Mouse (Mus musculus): ENCODE results near the gene Tm6sf2.

The Tm6sf2 gene

DNA sequence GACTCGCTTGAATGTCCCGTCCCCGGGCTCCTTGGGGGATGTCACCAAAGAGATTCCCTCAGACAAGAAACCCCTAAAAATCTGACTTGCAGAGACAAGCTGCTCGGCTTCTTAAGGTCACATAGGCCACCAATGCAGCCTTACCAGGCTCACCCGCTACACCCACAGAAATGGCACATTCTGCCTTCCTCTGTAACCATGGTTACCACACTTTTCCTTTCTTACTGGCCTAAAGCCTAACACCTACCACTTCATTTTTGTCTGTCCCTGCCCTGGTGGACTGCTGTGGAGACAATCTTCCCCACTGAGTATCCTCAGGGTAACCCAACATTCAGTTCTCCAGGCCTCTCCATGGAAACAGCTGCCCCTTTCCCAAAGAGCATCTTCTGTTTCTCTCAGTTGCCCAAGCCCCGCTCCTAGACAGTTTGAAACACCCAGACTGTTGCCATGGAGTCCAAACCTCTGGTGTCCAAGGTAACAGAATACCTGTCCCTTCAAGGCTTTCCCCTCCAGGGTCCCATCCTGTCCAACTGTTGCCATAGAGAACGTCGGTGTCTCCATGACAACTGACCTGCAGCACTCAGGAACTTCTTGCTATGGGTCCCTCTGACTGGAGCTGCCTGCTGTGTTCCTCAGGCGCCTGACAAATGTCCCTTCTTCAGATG lies 16.7 kb downstream of the Tm6sf2 start:
- in situ Hi-C loops (cut with MboI, MseI) = no loop called here

DNA sequence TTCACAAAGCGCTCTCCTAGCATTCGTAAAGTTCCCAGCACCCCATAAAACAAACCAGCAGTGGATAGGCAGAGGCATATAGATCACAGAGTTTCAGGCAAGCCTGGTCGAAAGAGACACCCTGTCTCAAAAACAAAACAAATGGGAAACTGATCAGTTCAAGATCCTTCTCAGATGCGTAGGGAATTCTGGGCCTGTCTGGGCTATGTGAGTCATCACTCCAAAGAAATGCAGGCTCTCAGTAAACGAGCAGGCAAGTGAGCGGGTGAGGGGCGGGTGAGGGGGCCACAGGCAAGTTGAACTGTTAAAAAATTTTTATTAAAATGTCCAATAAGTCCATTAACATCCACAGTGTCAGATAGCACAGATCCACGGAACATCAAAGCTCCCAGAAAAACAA lies 20.1 kb downstream of the Tm6sf2 start:
- in situ Hi-C loops (cut with MboI, MseI) = no loop called here

DNA sequence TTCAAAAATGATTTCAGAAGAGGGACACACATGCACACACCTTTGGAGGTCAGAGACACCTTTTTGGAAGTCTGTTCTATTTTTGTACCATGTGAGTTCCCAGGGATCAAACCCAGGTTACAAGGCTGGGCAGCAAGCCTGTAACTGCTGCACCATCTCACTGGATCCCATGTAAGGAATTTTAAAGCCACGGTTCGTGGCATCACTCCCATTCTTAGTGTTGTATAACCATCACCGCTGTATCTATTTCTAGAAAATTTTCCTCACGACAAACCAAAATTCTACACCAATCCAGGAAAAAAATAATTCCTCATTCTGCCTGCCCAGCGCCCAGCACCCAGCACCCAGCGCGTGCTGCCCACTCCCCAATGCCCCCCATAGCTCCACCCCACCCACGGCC lies 26.6 kb downstream of the Tm6sf2 start:
- in situ Hi-C loops (cut with MboI, MseI) = no loop called here

DNA sequence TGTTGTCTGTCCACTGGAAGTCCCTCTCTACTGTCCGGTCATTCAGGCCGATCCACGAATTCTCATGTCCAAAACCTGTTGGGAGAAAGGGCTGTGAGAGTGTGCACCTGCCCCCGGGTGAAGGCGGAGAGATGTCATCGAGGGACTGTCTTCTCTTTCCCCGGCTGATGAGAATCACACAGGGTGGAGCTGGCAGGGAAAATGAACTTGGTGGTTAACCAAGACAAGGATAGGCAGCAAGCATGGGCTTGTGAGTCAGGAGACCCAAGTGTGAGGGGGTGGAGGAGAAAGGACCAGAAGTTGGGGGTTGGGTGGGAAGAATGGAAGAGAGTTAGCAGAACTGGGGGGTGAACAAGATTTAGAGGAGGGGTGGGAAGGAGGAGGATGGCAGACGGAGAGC lies 27.5 kb downstream of the Tm6sf2 start:
- in situ Hi-C loops (cut with MboI, MseI) = no loop called here

DNA sequence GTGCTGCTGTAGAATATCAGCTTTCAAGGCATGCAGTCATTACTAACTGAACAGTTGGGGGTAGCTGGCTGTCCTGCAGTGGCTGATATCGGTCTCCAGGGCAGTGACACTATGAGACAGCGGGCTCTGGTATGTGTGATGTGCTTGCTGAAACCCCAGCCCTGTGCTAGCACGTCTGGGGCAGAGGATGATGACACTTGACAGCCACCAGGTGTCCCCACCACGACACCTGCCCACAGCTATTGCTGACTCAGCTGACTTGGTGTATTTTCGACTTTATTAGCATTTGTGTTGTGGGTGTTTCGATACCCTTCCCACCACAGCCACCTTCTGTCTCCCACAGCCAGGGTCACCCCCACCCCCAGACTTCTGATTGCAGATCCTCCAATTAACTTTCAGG lies 31.8 kb downstream of the Tm6sf2 start:
- in situ Hi-C loops (cut with MboI, MseI) = no loop called here

DNA sequence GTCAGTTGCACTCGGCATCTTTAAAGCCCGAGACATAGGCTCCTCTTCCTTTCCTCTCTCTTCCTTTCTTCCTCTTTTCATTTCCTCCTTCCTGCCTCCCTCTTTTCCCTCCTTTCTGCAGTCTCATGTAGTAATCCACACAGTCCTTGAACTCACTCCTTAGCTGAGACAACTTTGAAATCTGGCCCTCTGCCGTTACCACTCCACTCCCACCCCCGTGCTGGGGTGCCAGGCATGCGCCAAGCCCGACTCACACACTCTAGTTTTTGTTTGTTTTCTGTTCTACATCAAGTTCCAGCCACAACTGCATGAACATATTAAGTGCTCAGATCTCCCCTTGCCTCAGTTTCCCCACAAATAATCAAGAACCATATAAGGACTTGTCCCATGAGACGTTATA lies 32.2 kb downstream of the Tm6sf2 start:
- in situ Hi-C loops (cut with MboI, MseI) = no loop called here

DNA sequence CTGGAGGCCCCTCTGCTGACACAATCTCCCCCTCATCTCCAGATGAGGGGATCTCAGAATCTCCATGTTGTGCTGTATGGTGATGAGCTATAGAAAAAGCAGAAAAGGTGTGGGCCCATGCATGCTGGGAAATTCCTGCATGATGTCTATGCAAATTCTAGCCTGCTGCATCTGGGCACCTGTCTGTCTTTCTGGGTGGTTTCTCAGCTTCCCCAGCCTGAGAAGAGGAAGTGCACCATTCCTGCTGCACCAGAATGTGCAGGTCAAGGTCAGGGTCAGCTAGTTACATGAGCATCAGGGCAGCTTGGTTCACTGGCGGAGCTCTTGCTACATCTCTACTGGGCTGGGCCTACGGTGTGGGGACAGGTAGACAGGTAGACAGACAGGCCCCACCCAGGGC lies 37.7 kb downstream of the Tm6sf2 start:
- in situ Hi-C loops (cut with MboI, MseI) = no loop called here

DNA sequence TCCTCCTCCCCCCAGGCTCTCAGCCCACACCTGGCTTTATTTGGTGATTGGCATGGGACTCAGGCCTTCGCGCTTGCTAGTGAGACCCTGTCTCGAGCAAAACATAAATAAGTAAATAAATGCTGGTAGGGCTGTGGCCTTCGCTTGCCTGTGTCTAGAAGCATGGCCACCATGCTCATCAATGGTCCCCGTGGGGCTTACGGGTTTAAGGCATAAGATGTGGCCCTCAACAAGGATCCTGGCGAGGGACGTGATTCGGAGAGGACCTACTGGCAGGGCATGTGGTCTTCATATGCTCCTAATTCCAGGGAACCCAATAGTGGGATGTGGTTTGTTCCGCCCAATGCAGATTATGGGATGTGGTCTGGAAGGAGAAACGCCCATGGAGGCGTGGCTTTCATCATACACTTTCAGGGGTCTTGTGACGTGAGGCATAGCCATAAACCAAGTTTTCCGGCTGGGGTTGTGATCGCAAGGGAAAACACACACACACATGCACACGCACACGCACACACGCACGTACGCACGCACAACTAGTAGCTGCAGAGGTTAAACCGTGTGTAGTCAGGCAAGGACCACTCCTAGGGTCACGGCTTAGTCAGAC lies 38.6 kb downstream of the Tm6sf2 start:
- in situ Hi-C loops (cut with MboI, MseI) = no loop called here

DNA sequence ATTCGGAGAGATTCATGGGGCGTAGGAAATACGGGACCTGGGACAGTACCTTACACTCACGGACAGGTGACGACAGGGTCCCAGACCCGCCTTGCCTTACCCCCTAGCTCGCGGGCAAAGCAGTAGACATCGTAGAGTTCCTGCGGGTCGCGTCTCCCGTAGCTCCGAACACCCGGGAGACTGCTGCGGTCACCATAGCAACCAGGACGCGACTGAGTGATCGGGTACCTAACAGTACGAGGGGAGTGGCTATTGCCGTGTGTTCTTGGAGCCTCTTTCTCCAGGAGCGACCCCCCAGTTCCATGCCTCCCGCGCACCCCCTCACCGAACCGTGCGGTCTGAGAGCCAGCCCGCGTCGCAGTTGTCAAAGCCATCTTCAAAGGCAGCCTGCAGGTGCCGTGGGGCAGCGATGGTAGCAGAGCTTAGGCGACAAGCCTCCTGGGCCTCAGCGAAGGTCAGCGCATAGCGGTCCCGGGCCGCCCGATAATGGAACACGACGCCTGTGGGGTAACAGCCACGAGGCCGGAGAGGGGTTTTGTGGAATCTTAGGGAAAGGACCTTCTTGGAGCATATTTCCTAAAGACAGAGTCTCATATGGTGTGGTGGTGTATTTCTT lies 39.8 kb downstream of the Tm6sf2 start:
- in situ Hi-C loops (cut with MboI, MseI) = no loop called here

DNA sequence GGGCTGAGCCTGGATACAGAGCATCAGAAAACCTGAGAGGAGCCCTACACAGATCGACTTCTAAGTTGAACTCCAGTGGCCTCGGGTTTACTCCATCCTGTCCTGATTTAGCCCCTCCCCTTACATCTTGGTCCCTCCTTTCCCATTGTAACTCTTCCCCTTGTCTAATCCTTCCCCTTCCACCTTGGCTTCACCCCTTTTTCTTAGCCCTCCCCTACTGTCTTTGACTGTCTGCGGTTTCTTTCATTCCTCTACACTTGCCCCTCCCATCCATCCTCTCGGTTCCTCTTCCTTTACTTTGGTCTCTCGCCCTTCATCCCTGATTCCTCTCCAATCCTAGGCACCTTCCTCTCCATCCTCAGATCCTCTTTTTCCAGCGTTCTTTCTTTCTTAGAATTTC lies 41.8 kb downstream of the Tm6sf2 start:
- in situ Hi-C loops (cut with MboI, MseI) = no loop called here

DNA sequence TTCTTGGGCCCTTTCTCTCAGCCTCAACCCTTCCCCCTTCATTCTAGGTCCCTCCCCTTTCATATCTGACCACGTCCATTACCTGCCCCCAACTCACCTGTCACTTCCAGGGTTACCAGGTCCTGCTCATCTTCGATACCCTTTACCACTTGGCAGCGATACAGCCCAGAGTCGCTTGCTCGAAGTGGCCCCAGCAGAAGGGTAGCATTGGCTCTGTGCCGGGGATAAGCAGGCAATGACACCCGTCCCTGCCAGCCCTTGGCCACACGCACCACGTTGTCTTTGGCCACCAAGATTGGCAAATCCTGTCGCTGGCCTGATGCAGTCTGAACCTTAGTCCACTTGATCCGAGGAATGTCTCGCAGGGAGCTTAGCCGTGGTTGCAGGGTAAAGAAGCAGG lies 42.2 kb downstream of the Tm6sf2 start:
- in situ Hi-C loops (cut with MboI, MseI) = no loop called here

DNA sequence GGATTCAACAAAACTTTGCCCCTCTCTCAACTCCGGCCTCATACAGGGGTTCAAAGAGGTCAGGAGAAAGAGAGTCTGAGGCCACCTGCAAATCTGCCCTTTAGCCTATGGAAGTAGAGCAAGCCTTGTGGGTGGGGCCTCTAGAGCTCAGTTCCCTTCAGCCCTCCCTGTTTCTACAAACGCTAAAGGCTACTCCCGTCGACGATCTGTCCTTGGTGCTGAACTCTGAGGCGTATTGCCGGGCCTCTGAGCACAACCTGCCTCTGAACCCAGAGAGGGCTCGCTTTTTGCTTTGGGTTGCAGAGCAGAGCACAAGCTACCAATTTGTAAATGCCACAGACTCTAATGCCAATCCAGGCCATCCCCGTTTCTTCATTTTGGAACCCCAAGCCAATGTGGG lies 44.9 kb downstream of the Tm6sf2 start:
- in situ Hi-C loops (cut with MboI, MseI) = no loop called here

DNA sequence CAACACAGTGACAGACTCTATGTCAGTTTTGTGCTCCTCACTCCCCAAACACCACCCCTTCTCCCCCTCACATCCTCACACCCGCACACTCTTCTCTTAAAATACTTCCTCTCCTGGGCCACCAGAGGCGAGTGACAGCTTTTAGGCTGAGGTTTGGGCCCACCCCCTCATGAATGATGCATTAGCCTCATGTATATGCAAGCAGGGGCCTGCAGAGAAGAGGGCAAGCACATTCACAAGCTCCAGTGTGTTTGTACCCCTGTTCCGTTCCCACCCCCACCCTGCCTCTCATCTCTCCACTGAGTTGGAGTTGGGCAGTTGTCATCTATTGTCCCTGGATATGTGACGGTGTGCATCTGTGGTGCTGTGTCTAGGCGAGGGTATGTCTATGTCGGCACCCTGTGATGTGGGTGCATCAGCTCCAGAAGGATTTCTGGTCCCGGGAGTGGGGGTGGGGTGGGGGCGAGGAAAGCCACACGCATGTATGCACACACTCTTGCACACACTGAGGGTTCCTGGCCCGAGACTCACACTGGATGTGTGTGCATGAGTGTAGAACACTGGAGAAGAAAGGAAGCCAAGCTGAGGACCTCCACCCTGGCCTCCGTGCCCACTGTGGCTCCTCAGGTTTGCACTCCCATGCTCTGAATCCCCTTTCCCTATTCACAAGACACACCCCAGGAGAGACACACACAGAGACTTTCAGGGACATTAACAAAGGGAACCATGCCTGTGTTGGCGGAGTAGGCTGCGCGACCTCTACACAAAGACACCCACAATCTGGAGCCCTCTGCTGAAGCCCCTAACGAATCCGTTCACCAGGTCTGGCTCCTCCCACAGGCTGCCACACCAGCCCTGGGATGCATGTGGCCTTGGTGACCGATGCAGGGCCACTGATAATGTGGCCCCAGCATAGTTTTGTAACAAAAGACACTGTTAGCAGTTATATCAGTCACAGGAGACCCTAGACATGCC lies 46.3 kb downstream of the Tm6sf2 start:
- in situ Hi-C loops (cut with MboI, MseI) = no loop called here

DNA sequence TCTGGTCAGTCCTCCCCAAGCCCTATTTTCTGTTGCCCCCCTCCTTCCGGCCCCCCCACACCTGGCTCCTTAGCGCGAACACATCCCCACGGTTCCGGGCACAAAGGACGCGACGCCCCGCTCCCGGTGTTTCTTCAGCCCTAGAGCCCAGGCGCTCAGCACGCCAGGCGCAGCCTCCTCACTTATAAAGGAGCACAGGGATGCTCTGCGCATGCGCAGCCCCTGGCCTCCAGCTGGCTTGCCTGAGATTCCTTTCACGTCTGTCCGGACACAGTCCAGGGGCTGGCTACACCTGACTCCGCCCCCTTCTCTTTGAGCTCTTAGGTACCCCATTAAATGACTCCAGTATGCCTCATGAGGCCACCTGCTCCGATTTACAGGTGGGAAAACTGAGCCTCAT lies 47.9 kb downstream of the Tm6sf2 start, which contains the start of gene Ncan:
Gene Ncan, minus strand, starts transcription at position 207 of the 400 bp plus-strand sequence.
- in situ Hi-C loops (cut with MboI, MseI) = no loop called here

DNA sequence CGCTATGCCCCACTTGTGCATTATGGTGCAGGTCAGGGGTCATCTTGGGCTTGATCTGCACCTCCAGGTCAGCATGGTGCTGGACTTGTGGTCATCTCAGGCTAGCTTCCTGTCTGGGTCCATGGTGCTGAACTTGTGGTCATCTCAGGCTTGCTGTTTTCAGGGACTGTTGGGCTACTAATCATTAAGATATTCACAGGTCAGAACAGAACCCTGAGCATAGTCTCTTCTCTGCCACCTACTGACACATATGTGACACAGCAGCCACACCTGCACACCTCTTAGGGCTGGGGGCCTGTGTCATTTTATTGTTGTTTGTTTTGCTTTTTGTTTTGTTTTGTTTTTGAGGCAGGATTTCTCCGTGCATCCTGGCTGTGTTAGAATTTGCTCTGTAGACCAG lies 50.1 kb downstream of the Tm6sf2 start:
- in situ Hi-C loops (cut with MboI, MseI) = no loop called here

DNA sequence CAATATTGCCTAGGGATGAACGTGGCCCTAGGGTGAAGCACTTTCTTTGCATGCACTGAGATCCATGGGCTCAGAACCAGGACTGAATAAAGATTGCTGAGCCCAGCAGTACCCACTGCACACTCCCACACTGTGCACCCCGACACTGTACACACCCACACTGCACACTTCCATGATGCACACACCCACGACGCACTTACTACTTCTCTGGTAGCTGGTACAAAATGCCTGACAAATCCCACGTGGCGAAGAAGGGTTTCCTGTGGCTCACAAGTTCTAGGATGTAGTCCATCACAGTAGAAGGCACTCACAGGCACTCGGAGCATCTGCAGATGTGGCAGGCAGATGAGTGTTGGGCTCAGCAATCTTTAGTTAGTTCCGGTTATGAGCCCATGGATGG lies 52.3 kb downstream of the Tm6sf2 start:
- in situ Hi-C loops (cut with MboI, MseI) = no loop called here

DNA sequence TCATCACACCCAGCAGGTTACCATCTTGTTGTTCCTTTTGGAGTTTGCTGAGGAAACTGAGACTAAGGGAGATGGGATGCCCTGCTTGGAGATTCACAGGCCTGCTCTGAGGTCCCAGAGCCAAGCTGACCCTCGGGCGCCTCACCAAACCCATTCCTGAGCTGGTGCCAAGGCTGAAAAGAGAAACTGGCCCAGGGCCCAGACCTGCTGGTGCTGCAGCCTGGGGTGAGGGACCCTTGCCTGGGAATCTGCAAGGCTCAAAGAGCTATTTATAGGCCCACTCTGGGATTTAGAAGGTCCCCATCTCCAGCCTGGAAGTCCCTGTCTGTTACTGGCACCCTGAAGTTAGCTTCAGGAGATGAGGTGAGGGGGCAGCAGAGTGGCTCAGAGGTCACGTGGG lies 55.7 kb downstream of the Tm6sf2 start:
- in situ Hi-C loops (cut with MboI, MseI) = no loop called here

DNA sequence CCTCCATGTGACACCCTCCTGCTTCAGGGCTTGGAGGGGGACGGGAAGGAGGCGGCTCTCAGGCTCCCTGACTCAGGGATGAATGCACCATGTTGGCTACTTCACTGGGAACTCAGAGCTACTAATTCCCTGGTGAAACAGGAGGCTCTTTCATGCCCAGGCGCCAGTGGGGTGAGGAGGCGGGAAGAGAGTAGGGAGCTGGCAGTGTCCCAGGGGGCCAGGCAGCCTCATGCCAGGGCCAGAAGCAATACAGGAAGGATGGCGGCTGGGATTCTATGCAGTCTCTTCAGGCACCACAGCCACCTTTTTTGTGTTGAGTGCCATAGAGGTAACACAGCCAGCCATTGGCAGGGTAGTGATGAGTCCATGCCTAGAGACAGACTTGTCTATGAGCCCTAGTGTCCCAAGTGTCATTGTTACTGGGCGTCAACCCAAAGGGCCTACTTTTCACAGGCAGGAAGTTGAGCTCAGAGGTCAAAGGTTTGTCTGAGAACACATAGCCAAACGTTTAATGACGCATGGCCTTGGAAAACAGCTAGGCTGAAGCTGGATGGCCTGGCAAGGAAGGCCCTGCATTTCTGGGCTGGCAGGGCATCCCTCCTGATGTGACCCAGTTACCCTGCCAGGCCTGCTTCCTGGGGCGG lies 56.7 kb downstream of the Tm6sf2 start:
- in situ Hi-C loops (cut with MboI, MseI) = no loop called here
